Mouse (Mus musculus): ENCODE measurements around the gene Eno2. TPM values are rescaled to one million over a fixed set of nuclear protein-coding genes. Genes with fewer than 3 reads are reported as not detected.
A peak's percentile ranks its signal among the peaks of the same experiment; 100 is the strongest.

Eno2 gene
- total and polyA plus RNA-seq, 3 experiments: 20.8 to 24.6 (median 23.6) TPM

DNA sequence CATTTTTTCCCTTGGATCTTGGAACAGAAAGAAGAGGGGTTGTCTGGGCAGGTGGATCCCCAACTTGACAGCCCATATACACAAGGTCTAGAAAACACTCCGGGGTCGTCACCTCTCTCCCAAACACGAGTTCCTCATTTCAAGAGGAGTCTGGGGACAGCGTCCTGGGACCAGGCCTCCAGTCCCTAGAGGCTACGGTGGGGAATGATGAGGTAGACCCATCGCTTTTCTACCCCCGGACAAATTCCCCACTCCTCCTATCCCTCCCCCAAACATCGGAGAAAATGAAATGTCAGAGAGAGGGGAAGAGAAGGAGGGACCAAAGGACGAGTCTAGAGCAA, 799 bp downstream of the Eno2 start:
- Histone ChIP-seq H3K4me3 (replicated peaks in 1 of 3; ENCODE audit: low read depth in 2 of 3, low read length in 2 of 3, poor library complexity in 1 of 3) (peak overlapping the region; percentile 67 to 98 (median 88)), H3K79me2 (replicated peaks; ENCODE audit: control insufficient read depth, extremely low read depth, insufficient read depth, poor library complexity, severe bottlenecking) (no peaks in the 10 kb centered on the region), H3K27me3 (replicated peaks) (peaks cover 13% of the 10 kb centered on the region), H3K4me1 (ENCODE audit: control insufficient read depth in 1 of 2, insufficient read depth in 2 of 2) (peaks cover 7 to 33% of the 10 kb centered on the region in 2 experiments), H3K36me3 (replicated peaks in 1 of 2; ENCODE audit: control insufficient read depth in 1 of 2, insufficient read depth in 1 of 2, low read length in 1 of 2) (peaks cover 20 to 37% of the 10 kb centered on the region in 2 experiments), H3K4me2 (ENCODE audit: insufficient read depth, low read depth, poor library complexity, severe bottlenecking) (peak overlapping the region; percentile 80), H3K27ac (ENCODE audit: insufficient read depth, low read depth) (peak overlapping the region; percentile 76; the same call in 1 of the 2 replicates), H3K9me3 (replicated peaks; ENCODE audit: low read length) (no peaks in the 10 kb centered on the region), H3K9ac (ENCODE audit: insufficient read depth, low read depth) (peak overlapping the region; percentile 86)
- 0 out of 2 replicates have a peak, but pooled peaks have one; percentile 26 for TF ChIP-seq SIN3A (IDR thresholded peaks at IDR 0.05; ENCODE audit: low read length)
- no peak for TF ChIP-seq UBTF (IDR thresholded peaks at IDR 0.05; ENCODE audit: low read depth, low read length)
- no peak for TF ChIP-seq EP300 (IDR thresholded peaks at IDR 0.05; ENCODE audit: low read length)
- no peak for TF ChIP-seq POLR2AphosphoS2 (IDR thresholded peaks at IDR 0.05; ENCODE audit: low read depth, low read length)
- DNase-seq (ENCODE audit: extremely low read depth): peak; percentile 39
- in situ Hi-C loops (cut with MboI; ENCODE audit: low pct_ligation_motif_present, low pct_unique_long_range_greater_than_20kb, low sequenced_read_pairs): no loop called here
- dilution Hi-C loops (cut with MboI; ENCODE audit: extremely low pct_ligation_motif_present, extremely low pct_unique_long_range_greater_than_20kb, low sequenced_read_pairs): no loop called here

- H3K4me2 ChIP-seq (ENCODE audit: insufficient read depth, low read depth, poor library complexity, severe bottlenecking): peak overlapping the region; percentile 80
- peaks cover 21 to 42% of the 10 kb centered on the region in 2 experiments for H3K36me3 ChIP-seq (replicated peaks in 1 of 2; ENCODE audit: control insufficient read depth in 1 of 2, insufficient read depth in 1 of 2, low read length in 1 of 2)
- no peaks in the 10 kb centered on the region for H3K9me3 ChIP-seq (replicated peaks; ENCODE audit: low read length)
- peak; percentile 89 for DNase-seq (ENCODE audit: extremely low read depth)
- TF ChIP-seq SIN3A (IDR thresholded peaks at IDR 0.05; ENCODE audit: low read length) (0 out of 2 replicates have a peak, but pooled peaks have one; percentile 28), MAZ (IDR thresholded peaks at IDR 0.05; ENCODE audit: low read depth, low read length) (peak; percentile 82), CTCF (conservative IDR thresholded peaks at IDR 0.05 in 1 of 2, IDR thresholded peaks at IDR 0.05 in 1 of 2; ENCODE audit: low read depth in 2 of 2, low read length in 2 of 2) (no peak), IRF4 (IDR thresholded peaks at IDR 0.05; ENCODE audit: low read depth, low read length) (no peak; the same call in 1 of the 2 replicates), ZMIZ1 (IDR thresholded peaks at IDR 0.05; ENCODE audit: low read depth, low read length) (peak; percentile 26; the same call in 1 of the 2 replicates), NRF1 (IDR thresholded peaks at IDR 0.05; ENCODE audit: low read depth, low read length) (peak; percentile 30; the same call in 1 of the 2 replicates), CHD2 (IDR thresholded peaks at IDR 0.05; ENCODE audit: low read length) (peak; percentile 43; the same call in 1 of the 2 replicates), ELF1 (IDR thresholded peaks at IDR 0.05; ENCODE audit: low read depth, low read length) (peak; percentile 30; the same call in 1 of the 2 replicates), ETS1 (conservative IDR thresholded peaks at IDR 0.05; ENCODE audit: low read depth, low read length) (peak; percentile 35)
- in situ Hi-C loops (cut with MboI; ENCODE audit: low pct_ligation_motif_present, low pct_unique_long_range_greater_than_20kb, low sequenced_read_pairs) (no loop called here), dilution Hi-C loops (cut with MboI; ENCODE audit: extremely low pct_ligation_motif_present, extremely low pct_unique_long_range_greater_than_20kb, low sequenced_read_pairs) (no loop called here)
- peaks cover 10% of the 10 kb centered on the region for H3K27me3 ChIP-seq (replicated peaks)
- peak overlapping the region; percentile 67 to 98 (median 88) for H3K4me3 ChIP-seq (replicated peaks in 1 of 3; ENCODE audit: low read depth in 2 of 3, low read length in 2 of 3, poor library complexity in 1 of 3)
- H3K27ac ChIP-seq (ENCODE audit: insufficient read depth, low read depth): peak overlapping the region; percentile 76
- no peaks in the 10 kb centered on the region for H3K79me2 ChIP-seq (replicated peaks; ENCODE audit: control insufficient read depth, extremely low read depth, insufficient read depth, poor library complexity, severe bottlenecking)
- peaks cover 7 to 33% of the 10 kb centered on the region in 2 experiments for H3K4me1 ChIP-seq (ENCODE audit: control insufficient read depth in 1 of 2, insufficient read depth in 2 of 2)
- peak overlapping the region; percentile 86 for H3K9ac ChIP-seq (ENCODE audit: insufficient read depth, low read depth)
These were observed 1.4 kb downstream of the Eno2 start for GRCm38 (mm10) chr6:124767920-124768703.
